Mouse (Mus musculus) MEL (cell line): Measurements from ENCODE around the gene Glis1. TPM values are rescaled to one million over a fixed set of nuclear protein-coding genes. Genes with fewer than 3 reads are reported as not detected.

Experiments used
- DNase-seq: peaks from one replicate; pipeline ENCODE4 v3.0.0; 2011; ENCODE audit warnings: low read depth, low spot score
- H3K27ac ChIP-seq: 2 replicates; pipeline ENCODE4 v1.5.1; 2012; ENCODE audit warnings: low read depth, mild to moderate bottlenecking, control low read depth, low read length, moderate library complexity; ENCODE audit not compliant: control insufficient read depth
- H3K27me3 ChIP-seq, 2 experiments: fragments of 150-350 bp in 1 of 2; sonication (generic) in 1 of 2; 2 replicates each; pipeline ENCODE4 v1.6.1; 2012; ENCODE audit warnings: low read length in 2 of 2, mild to moderate bottlenecking in 2 of 2, improper control_type of control experiment in 1 of 2, moderate library complexity in 1 of 2; ENCODE audit not compliant: insufficient read depth in 2 of 2, control insufficient read depth in 1 of 2
- H3K36me3 ChIP-seq, 2 experiments: 2 replicates each; pipeline ENCODE4 v1.6.1; 2012 to 2014; ENCODE audit warnings: low read length in 2 of 2, improper control_type of control experiment in 1 of 2, inconsistent platforms in 1 of 2, mild to moderate bottlenecking in 1 of 2; ENCODE audit not compliant: insufficient read depth in 2 of 2, control insufficient read depth in 1 of 2
- H3K4me1 ChIP-seq, 2 experiments: fragments of 150-350 bp in 1 of 2; sonication (generic) in 1 of 2; 2 replicates each; pipeline ENCODE4 v1.6.1; 2012; ENCODE audit warnings: low read length in 2 of 2, improper control_type of control experiment in 1 of 2, mild to moderate bottlenecking in 1 of 2; ENCODE audit not compliant: insufficient read depth in 2 of 2, control insufficient read depth in 1 of 2
- H3K4me3 ChIP-seq, 2 experiments: fragments of 150-350 bp in 1 of 2; sonication (generic) in 1 of 2; 2 replicates each; pipeline ENCODE4 v1.5.1; 2012; ENCODE audit warnings: low read depth in 2 of 2, low read length in 2 of 2, mild to moderate bottlenecking in 2 of 2, moderate library complexity in 2 of 2, control low read depth in 1 of 2, improper control_type of control experiment in 1 of 2; ENCODE audit not compliant: control insufficient read depth in 1 of 2, insufficient read depth in 1 of 2
- H3K79me2 ChIP-seq: 2 replicates; pipeline ENCODE4 v1.6.1; 2012; ENCODE audit warnings: mild to moderate bottlenecking, low read length, moderate library complexity; ENCODE audit not compliant: control insufficient read depth, poor library complexity, insufficient read depth
- H3K9ac ChIP-seq: 2 replicates; pipeline ENCODE4 v1.6.1; 2012; ENCODE audit warnings: low read depth, mild to moderate bottlenecking, control low read depth, low read length, moderate library complexity; ENCODE audit not compliant: control insufficient read depth, poor library complexity, severe bottlenecking
- H3K9me3 ChIP-seq: fragments of 150-350 bp; sonication (generic); replicated peaks from 2 replicates; pipeline ENCODE4 v1.6.1; 2012; ENCODE audit warnings: mild to moderate bottlenecking, low read length, improper control_type of control experiment, moderate library complexity; ENCODE audit not compliant: insufficient read depth
- E2F4 ChIP-seq: IDR thresholded peaks from 2 replicates; pipeline ENCODE4 v1.6.1; 2011; ENCODE audit warnings: low read depth, low read length, improper control_type of control experiment, borderline replicate concordance
- ELF1 ChIP-seq: IDR thresholded peaks from 2 replicates; pipeline ENCODE4 v1.6.1; 2014; ENCODE audit warnings: low read depth, mild to moderate bottlenecking, inconsistent platforms, low read length, improper control_type of control experiment, moderate library complexity
- EP300 ChIP-seq, 2 experiments: IDR thresholded peaks; 2 replicates each; pipeline ENCODE4 v1.6.1; 2011; ENCODE audit warnings: improper control_type of control experiment in 2 of 2, low read length in 2 of 2, low read depth in 1 of 2, mild to moderate bottlenecking in 1 of 2
- GABPA ChIP-seq: IDR thresholded peaks from 2 replicates; pipeline ENCODE4 v1.6.1; 2012; ENCODE audit warnings: low read depth, mild to moderate bottlenecking, inconsistent platforms, low read length, improper control_type of control experiment, moderate library complexity
- HCFC1 ChIP-seq: IDR thresholded peaks from 2 replicates; pipeline ENCODE4 v1.6.1; 2012; ENCODE audit warnings: low read depth, mild to moderate bottlenecking, inconsistent platforms, low read length, improper control_type of control experiment, moderate library complexity
- JUND ChIP-seq: IDR thresholded peaks from 2 replicates; pipeline ENCODE4 v1.6.1; 2011; ENCODE audit warnings: low read depth, mild to moderate bottlenecking, improper control_type of control experiment, low read length
- MAFK ChIP-seq: IDR thresholded peaks from 2 replicates; pipeline ENCODE4 v1.6.1; 2011; ENCODE audit warnings: low read depth, mild to moderate bottlenecking, low read length, improper control_type of control experiment, borderline replicate concordance
- MAX ChIP-seq: IDR thresholded peaks from 2 replicates; pipeline ENCODE4 v1.6.1; 2011; ENCODE audit warnings: low read length, improper control_type of control experiment
- MAZ ChIP-seq: IDR thresholded peaks from 2 replicates; pipeline ENCODE4 v1.6.1; 2012; ENCODE audit warnings: low read depth, mild to moderate bottlenecking, inconsistent platforms, low read length, improper control_type of control experiment
- MXI1 ChIP-seq: IDR thresholded peaks from 2 replicates; pipeline ENCODE4 v1.6.1; 2011; ENCODE audit warnings: mild to moderate bottlenecking, low read depth, low read length, improper control_type of control experiment
- MYB ChIP-seq: IDR thresholded peaks from 2 replicates; pipeline ENCODE4 v1.6.1; 2011; ENCODE audit warnings: mild to moderate bottlenecking, low read depth, low read length, improper control_type of control experiment
- POLR2A ChIP-seq, 2 experiments: IDR thresholded peaks; 2 replicates each; pipeline ENCODE4 v1.6.1; 2011 to 2012; ENCODE audit warnings: low read length in 2 of 2, mild to moderate bottlenecking in 2 of 2, control low read depth in 1 of 2, improper control_type of control experiment in 1 of 2, low read depth in 1 of 2, moderate library complexity in 1 of 2; ENCODE audit not compliant: control insufficient read depth in 1 of 2, insufficient read depth in 1 of 2, poor library complexity in 1 of 2
- POLR2AphosphoS2 ChIP-seq: IDR thresholded peaks from 2 replicates; pipeline ENCODE4 v1.6.1; 2011; ENCODE audit warnings: low read length, improper control_type of control experiment
- RAD21 ChIP-seq: IDR thresholded peaks from 2 replicates; pipeline ENCODE4 v1.6.1; 2011; ENCODE audit warnings: mild to moderate bottlenecking, low read depth, low read length, improper control_type of control experiment
- SIN3A ChIP-seq: IDR thresholded peaks from 2 replicates; pipeline ENCODE4 v1.6.1; 2012; ENCODE audit warnings: low read length, improper control_type of control experiment, inconsistent platforms
- TAL1 ChIP-seq: IDR thresholded peaks from 2 replicates; pipeline ENCODE4 v1.6.1; 2012; ENCODE audit warnings: mild to moderate bottlenecking, inconsistent platforms, low read length, moderate library complexity, mixed read lengths
- TBP ChIP-seq: IDR thresholded peaks from 2 replicates; pipeline ENCODE4 v1.8.0; 2011; ENCODE audit warnings: low read depth, low read length, improper control_type of control experiment
- UBTF ChIP-seq: IDR thresholded peaks from 2 replicates; pipeline ENCODE4 v1.6.1; 2012; ENCODE audit warnings: low read depth, mild to moderate bottlenecking, inconsistent platforms, low read length, improper control_type of control experiment, moderate library complexity, borderline replicate concordance; ENCODE audit not compliant: insufficient read depth
- USF1 ChIP-seq: IDR thresholded peaks from 2 replicates; pipeline ENCODE4 v1.6.1; 2014; ENCODE audit warnings: low read depth, mild to moderate bottlenecking, inconsistent platforms, low read length, improper control_type of control experiment, moderate library complexity
- ZNF384 ChIP-seq: IDR thresholded peaks from 2 replicates; pipeline ENCODE4 v1.6.1; 2012; ENCODE audit warnings: low read depth, mild to moderate bottlenecking, inconsistent platforms, low read length, improper control_type of control experiment
- polyA plus RNA-seq, 2 experiments: library from polyadenylated mRNA; stranded (reverse) in 1 of 2; unstranded in 1 of 2; fragments of >175 nt in 1 of 2; fragments of >200 nt in 1 of 2; gene quantifications; 2 replicates each; pipeline versions ENCODE4 v1.2.1 to v1.2.4; 2012; ENCODE audit warnings: low replicate concordance in 2 of 2, low read depth in 1 of 2; ENCODE audit not compliant: insufficient read length in 2 of 2, insufficient read depth in 1 of 2, missing spikeins in 1 of 2
- total RNA-seq: library from RNA; depleted of rRNA; stranded (reverse); fragments of 300-350 nt; gene quantifications from 2 replicates; pipeline ENCODE4 v1.2.3, GENCODE M21; 2012

The Glis1 gene
- total and polyA plus RNA-seq, 3 experiments, result 0.46 to 0.93 TPM; not detected in 1

GRCm38 (mm10) chr4:107538116-107538515 lies 103.7 kb downstream of the Glis1 start:
- Histone ChIP-seq H3K79me2 (no peaks in the 10 kb centered on the region), H3K4me3 (no peak overlapping the region), H3K4me1 (peaks cover 0 to 5% of the 10 kb centered on the region in 2 experiments; a peak in 1 of 4 replicates), H3K9me3 (no peaks in the 10 kb centered on the region), H3K27ac (no peak overlapping the region), H3K36me3 (no peaks in the 10 kb centered on the region), H3K9ac (no peak overlapping the region), H3K27me3 (no peaks in the 10 kb centered on the region)
- DNase-seq, result no peak
- no peak for TF ChIP-seq MXI1
- no peak for TF ChIP-seq MYB
- TF ChIP-seq USF1, result no peak
- no peak for TF ChIP-seq RAD21
- TF ChIP-seq E2F4, result no peak
- TF ChIP-seq MAFK, result no peak
- no peak for TF ChIP-seq GABPA
- TF ChIP-seq ELF1, result no peak
- no peak for TF ChIP-seq POLR2AphosphoS2
- TF ChIP-seq TAL1, result no peak
- TF ChIP-seq TBP, result no peak
- TF ChIP-seq ZNF384, result no peak
- TF ChIP-seq EP300 (IDR thresholded peaks at IDR 0.05; ENCODE audit: low read depth in 1 of 2, low read length in 2 of 2), result no peak
- no peak for TF ChIP-seq MAZ
- TF ChIP-seq JUND, result no peak

DNA sequence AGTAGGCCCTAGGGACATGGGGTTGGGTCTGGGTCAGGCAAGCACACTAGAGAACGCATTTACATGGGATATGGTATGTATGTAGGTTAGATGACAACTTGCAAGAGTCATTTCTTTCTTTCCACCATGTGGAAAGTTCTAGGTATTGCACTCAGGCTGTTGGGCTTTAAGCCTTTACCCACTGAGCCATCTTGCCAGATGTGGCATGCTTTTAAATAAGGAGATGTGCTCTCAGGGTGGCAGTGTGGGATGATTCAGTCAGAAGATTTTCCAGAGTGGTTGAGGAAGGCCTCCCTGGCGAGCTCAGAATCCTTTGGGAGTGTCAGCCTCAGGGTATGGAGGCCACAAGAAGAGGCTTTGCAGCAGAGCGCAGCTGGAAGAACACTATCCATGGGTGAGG lies 104.2 kb downstream of the Glis1 start:
- no peaks in the 10 kb centered on the region for H3K27me3 ChIP-seq
- no peaks in the 10 kb centered on the region for H3K36me3 ChIP-seq
- H3K9me3 ChIP-seq, result no peaks in the 10 kb centered on the region
- no peaks in the 10 kb centered on the region for H3K79me2 ChIP-seq
- DNase-seq, result no peak
- TF ChIP-seq HCFC1 (no peak), UBTF (no peak), E2F4 (no peak), MAX (no peak), TAL1 (no peak), SIN3A (no peak), POLR2A (IDR thresholded peaks at IDR 0.05; ENCODE audit: control insufficient read depth in 1 of 2, insufficient read depth in 1 of 2, low read depth in 1 of 2, low read length in 2 of 2, poor library complexity in 1 of 2) (no peak)
- no peak overlapping the region for H3K4me3 ChIP-seq
- no peak overlapping the region for H3K27ac ChIP-seq
- no peak overlapping the region for H3K9ac ChIP-seq
- peaks cover 0 to 5% of the 10 kb centered on the region in 2 experiments; a peak in 1 of 4 replicates for H3K4me1 ChIP-seq
